20 mouse cellular contexts compared by ENCODE assay signal in the genomic region with DNA sequence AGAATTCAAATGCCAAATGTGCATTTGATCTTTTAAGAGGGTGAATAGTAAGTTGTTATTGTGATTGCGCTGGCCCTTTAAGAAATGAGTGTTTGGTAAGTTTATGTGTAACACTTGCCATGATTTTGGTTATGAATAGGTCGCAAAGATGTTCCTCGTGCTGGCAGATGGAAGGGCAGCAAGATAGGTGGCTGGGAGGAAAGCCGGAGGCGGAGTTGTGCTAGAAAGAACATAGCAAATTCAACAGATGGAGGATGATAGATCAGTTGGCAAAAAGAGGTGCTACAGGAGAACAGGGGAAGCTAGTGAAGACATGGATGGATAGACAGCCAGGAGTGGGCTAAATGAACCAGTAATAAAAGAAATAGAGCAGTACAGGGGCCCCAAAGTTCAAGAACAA.
DNase-seq lines count a peak whose midpoint lies in the region; ATAC-seq and TF ChIP-seq lines count a peak whose summit lies in the region.
"Had no signal": no experiment of that assay in that cellular context is flagged by ENCODE, and none has a peak within 500 bp of the region (broad histone marks: within the 10 kb centered on the region; RNA-seq: fewer than 3 reads in every experiment).

No protein-coding gene starts in this region.

- H3K4me2 ChIP-seq in midbrain, embryonic 16.5 days (ENCODE audit: low read length): no peak overlapping the region
- H3K4me2 ChIP-seq: embryonic facial prominence, embryonic 12.5 days; heart, embryonic 12.5 days; liver, embryonic 12.5 days; stomach, embryonic 15.5 days had no signal

- no peaks in the 10 kb centered on the region for H3K36me3 ChIP-seq in midbrain, embryonic 16.5 days (ENCODE audit: control insufficient read depth, insufficient read depth, low read length)
- H3K36me3 ChIP-seq: embryonic facial prominence, embryonic 12.5 days; forebrain, embryonic 10.5 days; heart, embryonic 12.5 days; hindbrain, embryonic 10.5 days; liver, embryonic 12.5 days; midbrain, embryonic 10.5 days; stomach, embryonic 15.5 days had no signal

- peak; percentile 52 to 60 for DNase-seq in right cerebral cortex, adult 2 months (ENCODE audit: low spot score in 2 of 2)
- DNase-seq in right cerebral cortex, postnatal 4 days: no peak
- DNase-seq in frontal cortex, postnatal 36 days (ENCODE audit: low spot score in 2 of 2): peak; percentile 43 to 68
- DNase-seq in left cerebral cortex, adult 2 months (ENCODE audit: extremely low spot score in 1 of 2, low spot score in 2 of 2): peak; percentile 19 to 25
- no peak for DNase-seq in thymus, postnatal 25 days
- DNase-seq in urinary bladder, postnatal 14 days (ENCODE audit: low spot score): no peak
- DNase-seq: adrenal gland, adult 2 months; gastrocnemius, postnatal 14 days; lung, postnatal 10 days; thymus, postnatal 4 days had no signal

- TF ChIP-seq CTCF in left cerebral cortex, adult 2 months (IDR thresholded peaks at IDR 0.05): no peak

- no peak for ATAC-seq in midbrain, embryonic 16.5 days
- ATAC-seq: liver, embryonic 12.5 days had no signal

- H3K9me3 ChIP-seq in midbrain, embryonic 16.5 days (replicated peaks; ENCODE audit: control insufficient read depth, low read length, poor library complexity, severe bottlenecking): no peaks in the 10 kb centered on the region
- H3K9me3 ChIP-seq: embryonic facial prominence, embryonic 12.5 days; forebrain, embryonic 10.5 days; heart, embryonic 12.5 days; hindbrain, embryonic 10.5 days; liver, embryonic 12.5 days; midbrain, embryonic 10.5 days; stomach, embryonic 15.5 days had no signal

- 84% methylated on average over 5 of the region's 5 CpGs for WGBS in midbrain, embryonic 16.5 days

- H3K4me3 ChIP-seq in left cerebral cortex, adult 2 months: no peak overlapping the region
- H3K4me3 ChIP-seq in midbrain, embryonic 16.5 days (ENCODE audit: low read depth, low read length): no peak overlapping the region
- H3K4me3 ChIP-seq: embryonic facial prominence, embryonic 12.5 days; forebrain, embryonic 10.5 days; heart, embryonic 12.5 days; hindbrain, embryonic 10.5 days; liver, embryonic 12.5 days; midbrain, embryonic 10.5 days; myocyte; stomach, embryonic 15.5 days had no signal

- H3K27me3 ChIP-seq in midbrain, embryonic 16.5 days (ENCODE audit: control insufficient read depth, insufficient read depth, low read depth, low read length): no peaks in the 10 kb centered on the region
- H3K27me3 ChIP-seq: embryonic facial prominence, embryonic 12.5 days; liver, embryonic 12.5 days; stomach, embryonic 15.5 days had no signal

- intact Hi-C loops in left cerebral cortex, adult 2 months (cut with DNase I): loop anchor here (10.0 kb wide), 1 partner anchor 201 kb away; no protein-coding TSS in a partner anchor

- H3K9ac ChIP-seq in midbrain, embryonic 16.5 days (ENCODE audit: low read depth, low read length): no peak overlapping the region
- H3K9ac ChIP-seq: embryonic facial prominence, embryonic 12.5 days; heart, embryonic 12.5 days; liver, embryonic 12.5 days; stomach, embryonic 15.5 days had no signal

- H3K4me1 ChIP-seq in midbrain, embryonic 16.5 days (ENCODE audit: control insufficient read depth, insufficient read depth, low read length): peaks cover 2% of the 10 kb centered on the region; the same call in 1 of the 2 replicates
- H3K4me1 ChIP-seq: embryonic facial prominence, embryonic 12.5 days; heart, embryonic 12.5 days; liver, embryonic 12.5 days; stomach, embryonic 15.5 days had no signal

- H3K27ac ChIP-seq in left cerebral cortex, adult 2 months: no peak overlapping the region
- no peak overlapping the region for H3K27ac ChIP-seq in midbrain, embryonic 16.5 days (ENCODE audit: low read length)
- H3K27ac ChIP-seq: embryonic facial prominence, embryonic 12.5 days; forebrain, embryonic 10.5 days; hindbrain, embryonic 10.5 days; kidney, postnatal 0 days; liver, embryonic 12.5 days; midbrain, embryonic 10.5 days; stomach, embryonic 15.5 days had no signal

Comparison
In these comparisons a context has a peak if more than half of its experiments do, and no peak if none do; other contexts are left out.
1. DNase-seq: peak in right cerebral cortex, adult 2 months (2 of 2), frontal cortex, postnatal 36 days (2 of 2) and left cerebral cortex, adult 2 months (2 of 2); none in right cerebral cortex, postnatal 4 days (single experiment), thymus, postnatal 25 days (single experiment) and urinary bladder, postnatal 14 days (single experiment).